Mouse (Mus musculus): Measurements from ENCODE around the gene Zfpm1. TPM values are rescaled to one million over a fixed set of nuclear protein-coding genes. Genes with fewer than 3 reads are reported as not detected.

The Zfpm1 gene
- polyA plus RNA-seq, 1 experiment from 2014 or later: 1.5 TPM

GRCm38 (mm10) chr8:122260755-122261154, 21.2 kb upstream of the Zfpm1 start:
- 45% methylated on average over 9 of the region's 9 CpGs for WGBS
- Histone ChIP-seq H3K9me3 (no peaks in the 10 kb centered on the region), H3K27ac (replicated peaks) (0 out of 2 replicates have a peak overlapping the region, but pooled peaks have one; percentile 22), H3K4me1 (peaks cover 20% of the 10 kb centered on the region), H3K36me3 (replicated peaks) (no peaks in the 10 kb centered on the region), H3K27me3 (replicated peaks; ENCODE audit: low read depth, poor library complexity, severe bottlenecking) (peaks cover 54% of the 10 kb centered on the region), H3K4me3 (no peak overlapping the region)
- DNase-seq (ENCODE audit: low spot score): no peak

GRCm38 (mm10) chr8:122262835-122263234, 19.1 kb upstream of the Zfpm1 start:
- H3K27ac ChIP-seq (replicated peaks): no peak overlapping the region
- no peak for DNase-seq (ENCODE audit: low spot score)
- H3K4me3 ChIP-seq: no peak overlapping the region
- peaks cover 74% of the 10 kb centered on the region for H3K27me3 ChIP-seq (replicated peaks; ENCODE audit: low read depth, poor library complexity, severe bottlenecking)
- H3K36me3 ChIP-seq (replicated peaks): no peaks in the 10 kb centered on the region
- no peaks in the 10 kb centered on the region for H3K9me3 ChIP-seq
- H3K4me1 ChIP-seq: peaks cover 16% of the 10 kb centered on the region; the same call in 1 of the 2 replicates
- 70% methylated on average over 16 of the region's 16 CpGs for WGBS

GRCm38 (mm10) chr8:122264243-122264642, 17.7 kb upstream of the Zfpm1 start:
- no peak for DNase-seq (ENCODE audit: low spot score)
- Histone ChIP-seq H3K4me3 (no peak overlapping the region), H3K9me3 (no peaks in the 10 kb centered on the region), H3K36me3 (replicated peaks) (no peaks in the 10 kb centered on the region), H3K4me1 (peaks cover 25% of the 10 kb centered on the region), H3K27ac (replicated peaks) (no peak overlapping the region), H3K27me3 (replicated peaks; ENCODE audit: low read depth, poor library complexity, severe bottlenecking) (peaks cover 88% of the 10 kb centered on the region)
- WGBS: 37% methylated on average over 9 of the region's 9 CpGs

GRCm38 (mm10) chr8:122265522-122265921, 16.4 kb upstream of the Zfpm1 start:
- Histone ChIP-seq H3K9me3 (no peaks in the 10 kb centered on the region), H3K36me3 (replicated peaks) (no peaks in the 10 kb centered on the region), H3K27me3 (replicated peaks; ENCODE audit: low read depth, poor library complexity, severe bottlenecking) (peaks cover 95% of the 10 kb centered on the region), H3K4me1 (peaks cover 30% of the 10 kb centered on the region), H3K27ac (replicated peaks) (no peak overlapping the region), H3K4me3 (no peak overlapping the region)
- WGBS: 84% methylated on average over 8 of the region's 8 CpGs
- DNase-seq (ENCODE audit: low spot score): no peak

- DNase-seq (ENCODE audit: low spot score): no peak
- Histone ChIP-seq H3K36me3 (replicated peaks) (no peaks in the 10 kb centered on the region), H3K27me3 (replicated peaks; ENCODE audit: low read depth, poor library complexity, severe bottlenecking) (peaks cover 98% of the 10 kb centered on the region), H3K4me1 (peaks cover 33% of the 10 kb centered on the region), H3K27ac (replicated peaks) (no peak overlapping the region), H3K4me3 (no peak overlapping the region), H3K9me3 (no peaks in the 10 kb centered on the region)
- 43% methylated on average over 13 of the region's 13 CpGs for WGBS
Observed at GRCm38 (mm10) chr8:122266867-122267266, 15.1 kb upstream of the Zfpm1 start.

GRCm38 (mm10) chr8:122268861-122269260, 13.1 kb upstream of the Zfpm1 start:
- no peak for DNase-seq (ENCODE audit: low spot score)

GRCm38 (mm10) chr8:122269404-122269803, 12.5 kb upstream of the Zfpm1 start:
- WGBS: 4% methylated on average over 21 of the region's 21 CpGs
- Histone ChIP-seq H3K9me3 (no peaks in the 10 kb centered on the region), H3K4me1 (peaks cover 38% of the 10 kb centered on the region), H3K27me3 (replicated peaks; ENCODE audit: low read depth, poor library complexity, severe bottlenecking) (peaks cover 94% of the 10 kb centered on the region), H3K4me3 (peak overlapping the region; percentile 62), H3K27ac (replicated peaks) (peak overlapping the region; percentile 82), H3K36me3 (replicated peaks) (no peaks in the 10 kb centered on the region)
- DNase-seq (ENCODE audit: low spot score): peak; percentile 86

More at GRCm38 (mm10) chr8:122268861-122269260, 13.1 kb upstream of the Zfpm1 start:
- Histone ChIP-seq H3K4me3 (peak overlapping the region; percentile 62), H3K27me3 (replicated peaks; ENCODE audit: low read depth, poor library complexity, severe bottlenecking) (peaks cover 94% of the 10 kb centered on the region), H3K4me1 (peaks cover 36% of the 10 kb centered on the region), H3K36me3 (replicated peaks) (no peaks in the 10 kb centered on the region), H3K27ac (replicated peaks) (peak overlapping the region; percentile 82), H3K9me3 (no peaks in the 10 kb centered on the region)
- WGBS: 54% methylated on average over 24 of the region's 24 CpGs

- H3K27me3 ChIP-seq (replicated peaks; ENCODE audit: low read depth, poor library complexity, severe bottlenecking): peaks cover 95% of the 10 kb centered on the region
- H3K36me3 ChIP-seq (replicated peaks): no peaks in the 10 kb centered on the region
- WGBS: 78% methylated on average over 7 of the region's 7 CpGs
- no peak overlapping the region for H3K27ac ChIP-seq (replicated peaks)
- no peaks in the 10 kb centered on the region for H3K9me3 ChIP-seq
- H3K4me3 ChIP-seq: no peak overlapping the region
- peaks cover 43% of the 10 kb centered on the region for H3K4me1 ChIP-seq
- no peak for DNase-seq (ENCODE audit: low spot score)
Observed at GRCm38 (mm10) chr8:122270555-122270954, 11.4 kb upstream of the Zfpm1 start.

GRCm38 (mm10) chr8:122273152-122273551, 8.8 kb upstream of the Zfpm1 start:
- H3K4me3 ChIP-seq: no peak overlapping the region
- peaks cover 56% of the 10 kb centered on the region for H3K4me1 ChIP-seq
- peak; percentile 90 for DNase-seq (ENCODE audit: low spot score)
- no peak overlapping the region for H3K27ac ChIP-seq (replicated peaks)
- H3K36me3 ChIP-seq (replicated peaks): no peaks in the 10 kb centered on the region
- peaks cover 89% of the 10 kb centered on the region for H3K27me3 ChIP-seq (replicated peaks; ENCODE audit: low read depth, poor library complexity, severe bottlenecking)
- 7% methylated on average over 5 of the region's 5 CpGs for WGBS
- no peaks in the 10 kb centered on the region for H3K9me3 ChIP-seq

GRCm38 (mm10) chr8:122273826-122274225, 8.1 kb upstream of the Zfpm1 start:
- Histone ChIP-seq H3K27ac (replicated peaks) (0 out of 2 replicates have a peak overlapping the region, but pooled peaks have one; percentile 7), H3K4me3 (no peak overlapping the region), H3K9me3 (no peaks in the 10 kb centered on the region), H3K4me1 (peaks cover 50% of the 10 kb centered on the region), H3K27me3 (replicated peaks; ENCODE audit: low read depth, poor library complexity, severe bottlenecking) (peaks cover 89% of the 10 kb centered on the region), H3K36me3 (replicated peaks) (no peaks in the 10 kb centered on the region)
- 56% methylated on average over 7 of the region's 7 CpGs for WGBS
- no peak for DNase-seq (ENCODE audit: low spot score)

GRCm38 (mm10) chr8:122274651-122275391, 7.1 kb upstream of the Zfpm1 start:
- H3K27ac ChIP-seq (replicated peaks): no peak overlapping the region
- H3K4me3 ChIP-seq: no peak overlapping the region
- H3K9me3 ChIP-seq: no peaks in the 10 kb centered on the region
- H3K27me3 ChIP-seq (replicated peaks; ENCODE audit: low read depth, poor library complexity, severe bottlenecking): peaks cover 89% of the 10 kb centered on the region
- peaks cover 42% of the 10 kb centered on the region for H3K4me1 ChIP-seq
- H3K36me3 ChIP-seq (replicated peaks): no peaks in the 10 kb centered on the region
- WGBS: 79% methylated on average over 11 of the region's 11 CpGs
- no peak for DNase-seq (ENCODE audit: low spot score)

- no peak overlapping the region for H3K4me3 ChIP-seq
- peaks cover 77% of the 10 kb centered on the region for H3K27me3 ChIP-seq (replicated peaks; ENCODE audit: low read depth, poor library complexity, severe bottlenecking)
- DNase-seq (ENCODE audit: low spot score): no peak
- no peaks in the 10 kb centered on the region for H3K9me3 ChIP-seq
- H3K4me1 ChIP-seq: peaks cover 57% of the 10 kb centered on the region
- H3K27ac ChIP-seq (replicated peaks): no peak overlapping the region
- no peaks in the 10 kb centered on the region for H3K36me3 ChIP-seq (replicated peaks)
- WGBS: 88% methylated on average over 5 of the region's 5 CpGs
Observed at GRCm38 (mm10) chr8:122276308-122276707, 5.6 kb upstream of the Zfpm1 start.

All from embryonic facial prominence, embryonic 10.5 days (tissue).